Mouse (Mus musculus): ENCODE data around the gene Tnfsf13.

- TF ChIP-seq CTCF (IDR thresholded peaks at IDR 0.05; ENCODE audit: extremely low read depth, insufficient read depth, low read length) (no peak), POLR2A (IDR thresholded peaks at IDR 0.05; ENCODE audit: extremely low read depth, insufficient read depth, low read length) (0 out of 2 replicates have a peak, but pooled peaks have one; percentile 17)
Observed at GRCm38 (mm10) chr11:69695046-69695360, 9.4 kb upstream of the Tnfsf13 start.
